Mouse (Mus musculus) central nervous system, embryonic 11.5 days (tissue): ENCODE results near the gene Tuba3b. TPM values are rescaled to one million over a fixed set of nuclear protein-coding genes. Genes with fewer than 3 reads are reported as not detected.

ENCODE experiments used
- polyA plus RNA-seq: library from polyadenylated mRNA; depleted of rRNA; stranded (reverse); fragments of >200 nt; gene quantifications from 2 replicates; pipeline ENCODE4 v1.2.3, GENCODE M21; 2012; rRNA removed

The Tuba3b gene
- polyA plus RNA-seq, result not detected in 2 replicates

GRCm38 (mm10) chr6:145615666-145616210, at the start of gene Tuba3b:
TSS of gene Tuba3b (plus strand) at chr6:145615757.

GRCm38 (mm10) chr6:145614219-145614618, 1.3 kb upstream of the Tuba3b start, which contains the start of gene Lmntd1:
TSS of gene Lmntd1 (minus strand) at chr6:145614319.

Other genes starting within 250 kb of the Tuba3b start
- gene Lmntd1, start 1.4 kb upstream of the Tuba3b start, polyA plus RNA-seq, result 0.38 and 0.60 TPM in 2 replicates
- 15.7 and 21.6 TPM in 2 replicates for gene Rassf8, start 131.0 kb downstream of the Tuba3b start, polyA plus RNA-seq
- gene Bhlhe41, start 249.8 kb downstream of the Tuba3b start, polyA plus RNA-seq, result 1.2 TPM in 2 replicates